Mouse (Mus musculus): ENCODE results near the gene Trib2.
A peak's percentile ranks its signal among the peaks of the same experiment; 100 is the strongest.

Gene Trib2

DNA sequence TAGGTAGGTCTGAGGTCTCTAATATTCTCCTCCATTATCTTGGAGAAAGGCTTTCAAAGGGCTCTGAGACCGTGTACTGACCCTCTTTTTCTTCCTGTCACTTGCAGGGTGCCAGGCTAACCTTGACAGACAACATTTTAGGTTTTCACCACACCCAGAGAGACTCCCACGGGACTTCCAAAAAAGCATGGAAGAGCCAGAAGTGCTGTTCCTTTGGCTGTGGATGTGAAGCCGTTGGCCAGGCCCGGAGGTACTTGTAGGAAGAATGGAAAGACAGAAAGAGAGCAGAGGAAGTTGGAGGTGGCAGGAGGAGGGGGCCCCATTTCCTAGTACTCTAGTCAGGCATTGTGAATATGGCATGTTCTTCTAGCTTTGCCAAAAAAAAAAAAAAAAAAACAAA is 56.0 kb downstream of the Trib2 start:
- DNase-seq, result no peak

DNA sequence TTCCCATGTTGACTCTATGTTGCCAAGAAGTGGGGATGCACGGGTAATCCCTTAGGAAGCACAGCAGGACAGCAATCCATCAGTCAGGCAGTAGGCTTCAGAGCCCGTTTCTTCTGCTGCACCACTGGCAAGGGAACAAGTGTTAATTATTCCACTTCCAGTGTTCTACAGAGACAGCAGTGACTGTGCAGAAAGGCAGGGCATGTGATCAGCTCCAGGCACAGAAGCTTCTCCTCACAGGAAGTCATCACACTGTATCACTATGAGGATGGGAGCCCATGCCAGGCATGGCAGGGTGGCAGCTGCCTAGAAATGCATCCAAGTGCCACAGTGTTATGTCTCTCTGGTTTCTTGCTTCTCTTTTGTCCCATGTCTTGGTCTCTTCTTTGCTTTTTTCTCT is 57.9 kb downstream of the Trib2 start:
- no peak for DNase-seq

DNA sequence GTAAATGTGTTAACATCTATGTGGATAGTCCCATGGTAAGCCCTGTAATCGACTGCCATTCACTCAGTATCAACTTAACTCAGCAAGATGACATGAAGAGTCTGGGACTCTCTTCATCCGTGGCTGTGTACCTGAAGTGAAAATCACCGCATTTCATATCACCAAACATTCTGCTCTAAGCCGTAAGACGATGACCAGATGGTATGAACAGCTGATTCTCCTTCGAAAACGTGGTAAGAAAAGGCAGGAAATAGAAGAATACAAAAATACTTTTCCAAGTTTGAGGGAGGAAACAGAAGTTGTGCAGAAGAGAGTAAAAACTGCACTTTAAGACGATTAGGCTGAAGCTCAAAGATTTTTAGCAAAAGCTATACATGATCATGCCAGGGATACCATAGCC is 59.4 kb downstream of the Trib2 start:
- DNase-seq, result no peak

DNA sequence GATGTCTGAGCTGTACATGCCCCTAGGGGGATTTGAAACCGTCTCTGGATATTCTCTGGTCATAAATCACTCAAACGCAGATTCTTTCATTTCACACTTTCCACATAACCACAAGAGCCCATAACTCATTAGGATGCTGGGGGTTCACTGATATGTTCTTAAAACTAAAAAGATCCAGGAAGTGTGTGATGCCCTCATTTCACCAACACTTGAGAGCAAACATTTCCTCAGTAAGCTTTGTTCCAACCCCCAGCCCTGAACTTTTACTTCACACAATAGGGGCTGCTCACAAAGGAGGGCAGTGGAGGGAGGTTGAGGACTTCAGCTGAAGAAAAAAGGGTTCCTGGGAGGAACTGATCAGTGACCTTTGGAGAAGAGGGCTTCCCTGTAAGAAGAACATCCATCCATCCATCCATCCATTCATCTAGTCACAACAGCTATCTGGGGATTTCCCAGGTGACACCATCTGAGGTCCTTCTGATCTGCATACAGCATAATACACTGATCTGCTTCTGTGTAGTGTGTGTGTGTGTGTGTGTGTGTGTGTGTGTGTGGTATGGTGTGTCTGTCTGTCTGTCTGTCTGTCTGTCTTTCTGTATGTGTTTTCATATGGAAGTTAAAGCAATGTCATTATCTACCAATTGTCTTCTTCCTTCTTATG is 61.6 kb downstream of the Trib2 start:
- no peak for DNase-seq

DNA sequence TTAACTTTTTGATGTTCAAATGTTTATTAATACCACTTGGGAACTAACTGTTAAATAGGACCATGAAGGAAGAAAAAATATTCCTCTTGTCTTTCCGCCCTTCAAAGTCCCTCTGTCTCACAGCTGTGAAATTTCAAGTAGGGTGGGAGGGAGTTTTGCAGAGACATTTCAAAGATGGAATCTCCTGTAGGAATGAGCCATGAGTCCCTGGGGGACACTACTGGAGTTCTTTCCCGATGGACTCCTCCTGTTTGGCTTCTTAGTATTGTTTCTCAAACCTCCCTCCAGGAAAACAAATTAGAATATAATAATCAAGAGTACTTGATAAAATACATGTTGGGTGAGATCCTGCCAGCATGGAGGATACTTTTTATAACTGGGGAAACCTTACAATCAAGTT is 62.1 kb downstream of the Trib2 start:
- peak; percentile 68 for DNase-seq

DNA sequence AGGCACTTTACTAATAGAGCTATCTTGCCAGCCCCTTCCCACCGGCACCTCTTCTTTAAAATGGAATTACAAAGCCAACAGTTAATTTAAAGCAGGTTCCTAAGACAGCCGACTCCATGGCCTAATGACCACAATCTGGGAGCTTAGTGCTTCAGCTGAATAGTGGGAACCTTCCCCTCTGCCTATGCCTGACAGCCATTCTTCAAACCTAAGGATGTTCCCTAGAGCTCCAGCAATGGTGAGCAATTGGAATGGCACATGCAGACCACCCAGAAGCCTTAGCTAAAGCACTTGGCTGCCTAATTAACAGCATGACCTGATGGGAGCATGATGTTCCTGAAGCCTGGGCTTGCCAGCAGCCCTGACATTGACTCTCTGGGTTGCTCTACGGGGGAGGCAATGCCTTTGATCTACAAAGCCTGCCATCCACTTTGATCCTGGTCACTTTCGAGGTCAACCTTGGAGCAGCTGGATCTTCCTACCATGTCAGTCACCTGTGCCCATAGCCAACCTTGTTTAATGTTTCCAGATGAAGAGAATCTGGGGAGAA is 67.0 kb downstream of the Trib2 start:
- DNase-seq, result no peak

DNA sequence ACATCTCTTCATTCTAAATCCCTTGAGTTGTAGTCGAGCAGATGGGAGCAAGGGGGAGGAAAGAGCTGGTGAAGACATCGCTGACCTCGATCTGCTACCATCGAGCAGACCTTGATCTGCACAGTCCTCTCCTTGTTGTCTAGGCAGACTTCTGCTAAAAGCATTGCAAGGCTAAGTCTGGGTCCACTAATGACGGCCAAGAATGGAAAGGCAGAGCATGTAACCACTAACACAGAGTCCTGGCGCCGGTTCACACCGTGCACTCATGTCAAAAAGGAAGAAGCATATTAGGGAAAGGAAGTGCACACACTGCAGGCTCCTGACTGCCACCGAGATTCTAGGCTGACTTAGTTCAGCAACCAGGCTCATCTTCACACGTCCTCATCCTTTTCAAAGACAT is 71.0 kb downstream of the Trib2 start:
- peak; percentile 20 for DNase-seq
